Mouse (Mus musculus): ENCODE data around the gene Stpg1.

GRCm38 (mm10) chr4:135549323-135549722 is 54.7 kb downstream of the Stpg1 start:
- TF ChIP-seq CTCF (IDR thresholded peaks at IDR 0.05; ENCODE audit: extremely low read depth, insufficient read length, insufficient replicate concordance, low read depth, low read length), result no peak
- no peak for TF ChIP-seq POLR2A (IDR thresholded peaks at IDR 0.05; ENCODE audit: low read depth, low read length)

Data from small intestine, adult 2 months (tissue).